Mouse (Mus musculus) limb, embryonic 15.5 days (tissue): ENCODE data around the gene Cntln. TPM values are rescaled to one million over a fixed set of nuclear protein-coding genes. Genes with fewer than 3 reads are reported as not detected.

Experiments
- ATAC-seq: fragments of 200-750 bp; cut with Nextera tagmentation; 2 replicates; pipeline ENCODE4 v1.8.0; 2017; ENCODE audit warnings: low read depth, moderate TSS enrichment; ENCODE audit not compliant: insufficient number of reproducible peaks, low FRiP score, low TSS enrichment
- H3K27ac ChIP-seq: fragments of 300-500 bp; sonication (generic); 2 replicates; pipeline ENCODE4 v1.5.1; 2015; ENCODE audit warnings: moderate library complexity, mild to moderate bottlenecking, inconsistent platforms
- H3K27me3 ChIP-seq: fragments of 300-500 bp; sonication (generic); 2 replicates; pipeline ENCODE4 v1.6.1; 2015; ENCODE audit warnings: inconsistent platforms
- H3K36me3 ChIP-seq: fragments of 300-500 bp; sonication (generic); 2 replicates; pipeline ENCODE4 v1.6.1; 2015; ENCODE audit warnings: inconsistent platforms
- H3K4me1 ChIP-seq: fragments of 300-500 bp; sonication (generic); 2 replicates; pipeline ENCODE4 v1.6.1; 2015; ENCODE audit warnings: inconsistent platforms
- H3K4me2 ChIP-seq: fragments of 300-500 bp; sonication (generic); 2 replicates; pipeline ENCODE4 v1.6.1; 2015; ENCODE audit warnings: mild to moderate bottlenecking, inconsistent platforms
- H3K4me3 ChIP-seq: fragments of 300-500 bp; sonication (generic); 2 replicates; pipeline ENCODE4 v1.5.1; 2015; ENCODE audit warnings: mild to moderate bottlenecking, inconsistent platforms
- H3K9ac ChIP-seq: fragments of 300-500 bp; sonication (generic); 2 replicates; pipeline ENCODE4 v1.6.1; 2015; ENCODE audit warnings: inconsistent platforms
- H3K9me3 ChIP-seq: fragments of 300-500 bp; sonication (generic); 2 replicates; pipeline ENCODE4 v1.6.1; 2016; ENCODE audit warnings: inconsistent platforms
- WGBS: fragments of 180-500 bp; shearing (Covaris S2); methylation state at CpG from one replicate; pipeline ENCODE4 v1.1.7; 2015; 5-methylcytosine and 5-hydroxymethylcytosine counted together
- polyA plus RNA-seq: library from polyadenylated mRNA; unstranded; fragments of >200 nt; fragmentation: Nextera tagmentation; extraction: Ambion mirVana; gene quantifications from 2 replicates; pipeline ENCODE4 v1.2.1, GENCODE M21; 2015

Cntln gene
- polyA plus RNA-seq, 1 experiment from 2014 or later: 11.2 TPM

- WGBS: 87% methylated on average over 2 of the region's 2 CpGs
- H3K36me3 ChIP-seq: no peaks in the 10 kb centered on the region
- no peak overlapping the region for H3K4me2 ChIP-seq
- ATAC-seq: no peak
- H3K9me3 ChIP-seq: no peaks in the 10 kb centered on the region
- H3K4me1 ChIP-seq: peaks cover 3% of the 10 kb centered on the region; the same call in 1 of the 2 replicates
- no peak overlapping the region for H3K4me3 ChIP-seq
- no peaks in the 10 kb centered on the region; the same call in 1 of the 2 replicates for H3K27me3 ChIP-seq
- H3K9ac ChIP-seq: no peak overlapping the region
- H3K27ac ChIP-seq: no peak overlapping the region
Observed at GRCm38 (mm10) chr4:85163313-85163615, 279.2 kb downstream of the Cntln start.

- WGBS: 91% methylated on average over 12 of the region's 12 CpGs
- H3K27me3 ChIP-seq: no peaks in the 10 kb centered on the region; the same call in 1 of the 2 replicates
- no peaks in the 10 kb centered on the region for H3K36me3 ChIP-seq
- H3K4me1 ChIP-seq: peaks cover under 1% of the 10 kb centered on the region; the same call in 1 of the 2 replicates
- no peak overlapping the region for H3K27ac ChIP-seq
- no peak overlapping the region for H3K9ac ChIP-seq
- ATAC-seq: no peak
- no peak overlapping the region for H3K4me3 ChIP-seq
- no peaks in the 10 kb centered on the region for H3K9me3 ChIP-seq
- H3K4me2 ChIP-seq: no peak overlapping the region
Observed at GRCm38 (mm10) chr4:85168001-85168400, 283.9 kb downstream of the Cntln start.

GRCm38 (mm10) chr4:85175466-85175865 is 291.4 kb downstream of the Cntln start:
- no peaks in the 10 kb centered on the region for H3K4me1 ChIP-seq
- H3K4me2 ChIP-seq: no peak overlapping the region
- H3K27me3 ChIP-seq: no peaks in the 10 kb centered on the region
- no peak overlapping the region for H3K27ac ChIP-seq
- ATAC-seq: no peak
- H3K9me3 ChIP-seq: no peaks in the 10 kb centered on the region
- no peak overlapping the region for H3K4me3 ChIP-seq
- no peak overlapping the region for H3K9ac ChIP-seq
- no peaks in the 10 kb centered on the region for H3K36me3 ChIP-seq
- WGBS: 81% methylated on average over 4 of the region's 4 CpGs

- H3K27me3 ChIP-seq: no peaks in the 10 kb centered on the region
- WGBS: 73% methylated on average over 9 of the region's 9 CpGs
- H3K9ac ChIP-seq: no peak overlapping the region
- no peak overlapping the region for H3K27ac ChIP-seq
- no peak overlapping the region for H3K4me2 ChIP-seq
- H3K9me3 ChIP-seq: no peaks in the 10 kb centered on the region
- ATAC-seq: no peak
- no peaks in the 10 kb centered on the region for H3K4me1 ChIP-seq
- no peaks in the 10 kb centered on the region for H3K36me3 ChIP-seq
- no peak overlapping the region for H3K4me3 ChIP-seq
Observed at GRCm38 (mm10) chr4:85178394-85179051, 294.4 kb downstream of the Cntln start.

Other genes with a start within 250 kb of the Cntln start
- 23.6 and 24.1 TPM in 2 replicates for gene Bnc2, start 209.0 kb upstream of the Cntln start, polyA plus RNA-seq